Mouse (Mus musculus) right cerebral cortex, adult 2 months (tissue): ENCODE results near the gene Olfr154.
"Not testable (repeated sequence)": the region's sequence is repeated elsewhere in the genome, so short reads cannot be mapped to it uniquely, and the experiment has no call there.

ENCODE experiments used
- DNase-seq, 2 experiments: peaks; one replicate each; pipeline ENCODE4 v3.0.0; 2021 to 2022; ENCODE audit warnings: low spot score in 2 of 2

Gene Olfr154

GRCm38 (mm10) chr2:85664355-85664754, at the start of gene Olfr154:
Gene Olfr154, minus strand, starts transcription at chr2:85664455.
- not testable (repeated sequence) for DNase-seq

GRCm38 (mm10) chr2:85711159-85711558, 46.9 kb upstream of the Olfr154 start:
- no peak for DNase-seq

GRCm38 (mm10) chr2:85710680-85711079, 46.4 kb upstream of the Olfr154 start:
- DNase-seq = not testable (repeated sequence)

- no peak for DNase-seq
These were observed 24.9 kb upstream of the Olfr154 start, which contains the start of gene Olfr1008 for GRCm38 (mm10) chr2:85689131-85689530. Gene Olfr1008, plus strand, starts transcription at chr2:85689431.

- DNase-seq = no peak
These were observed 14.4 kb upstream of the Olfr154 start, which contains the start of gene Olfr1006 for GRCm38 (mm10) chr2:85678667-85679066. Gene Olfr1006, minus strand, starts transcription at chr2:85678767.

- no peak for DNase-seq
These were observed 13.7 kb downstream of the Olfr154 start, which contains the start of gene Olfr1002 for GRCm38 (mm10) chr2:85650604-85651003. Gene Olfr1002, minus strand, starts transcription at chr2:85650704.
